Comparison of ENCODE assay signal across 12 mouse cellular contexts in genomic region chrX:166162773-166163172, GRCm38 (mm10). TPM values are rescaled to one million over a fixed set of nuclear protein-coding genes. Genes with fewer than 3 reads are reported as not detected.
A peak's percentile ranks its signal among the peaks of the same experiment; 100 is the strongest.
DNase-seq lines count a peak whose midpoint lies in the region; ATAC-seq lines count a peak whose summit lies in the region.
"Had no signal": no experiment of that assay in that cellular context is flagged by ENCODE, and none has a peak within 500 bp of the region (broad histone marks: within the 10 kb centered on the region; RNA-seq: fewer than 3 reads in every experiment).

No protein-coding gene starts in this region.

- H3K4me3 ChIP-seq in neural tube, embryonic 11.5 days (ENCODE audit: low read depth, low read length), result no peak overlapping the region
- no peak overlapping the region for H3K4me3 ChIP-seq in heart, embryonic 11.5 days (ENCODE audit: low read depth, low read length)
- H3K4me3 ChIP-seq: lung, embryonic 15.5 days had no signal

- WGBS in neural tube, embryonic 11.5 days, result 74% methylated on average over 4 of the region's 4 CpGs
- WGBS in heart, embryonic 11.5 days (ENCODE audit: insufficient replicate concordance), result 68% methylated on average over 4 of the region's 4 CpGs

- no peaks in the 10 kb centered on the region for H3K4me1 ChIP-seq in neural tube, embryonic 11.5 days (ENCODE audit: control insufficient read depth, insufficient read depth, low read length)
- H3K4me1 ChIP-seq in heart, embryonic 11.5 days (ENCODE audit: control insufficient read depth, insufficient read depth, low read length), result no peaks in the 10 kb centered on the region
- H3K4me1 ChIP-seq: lung, embryonic 15.5 days had no signal

- DNase-seq in kidney, adult 9 months, result peak; percentile 10
- no peak for DNase-seq in kidney, postnatal 36 days
- no peak for DNase-seq in neural tube, embryonic 11.5 days (ENCODE audit: low spot score)
- DNase-seq in neural tube, embryonic 10.5 days (ENCODE audit: extremely low spot score, low spot score), result no peak
- no peak for DNase-seq in urinary bladder, adult 2 months (ENCODE audit: low spot score)
- DNase-seq: adrenal gland, postnatal 36 days; cerebellum, adult 9-10 months; gastrocnemius, postnatal 10 days; heart, postnatal 10 days had no signal

- H3K27ac ChIP-seq in neural tube, embryonic 11.5 days (ENCODE audit: low read depth, low read length), result no peak overlapping the region
- no peak overlapping the region for H3K27ac ChIP-seq in heart, embryonic 11.5 days (ENCODE audit: low read depth, low read length)
- H3K27ac ChIP-seq: lung, embryonic 15.5 days had no signal

- peak; percentile 4; the same call in 1 of the 2 replicates for ATAC-seq in neural tube, embryonic 11.5 days (ENCODE audit: insufficient read depth, low FRiP score, low TSS enrichment)
- ATAC-seq in common myeloid progenitor, adult 5-6 weeks (replicated peaks; ENCODE audit: low read depth, poor library complexity, severe bottlenecking), result peak; percentile 71
- ATAC-seq in heart, embryonic 11.5 days (replicated peaks; ENCODE audit: insufficient number of reproducible peaks, low FRiP score, low TSS enrichment), result no peak

- H3K27me3 ChIP-seq in neural tube, embryonic 11.5 days (ENCODE audit: control insufficient read depth, insufficient read depth, low read length), result no peaks in the 10 kb centered on the region
- no peaks in the 10 kb centered on the region for H3K27me3 ChIP-seq in heart, embryonic 11.5 days (ENCODE audit: control insufficient read depth, insufficient read depth, low read length)
- H3K27me3 ChIP-seq: lung, embryonic 15.5 days had no signal

- no peaks in the 10 kb centered on the region for H3K9me3 ChIP-seq in neural tube, embryonic 11.5 days (ENCODE audit: control insufficient read depth, low read length)
- no peaks in the 10 kb centered on the region for H3K9me3 ChIP-seq in heart, embryonic 11.5 days (replicated peaks; ENCODE audit: control insufficient read depth, low read length)
- H3K9me3 ChIP-seq: lung, embryonic 15.5 days had no signal

- no peak overlapping the region for H3K4me2 ChIP-seq in neural tube, embryonic 11.5 days (ENCODE audit: low read depth)
- H3K4me2 ChIP-seq in heart, embryonic 11.5 days, result no peak overlapping the region
- H3K4me2 ChIP-seq: lung, embryonic 15.5 days had no signal

- H3K9ac ChIP-seq in neural tube, embryonic 11.5 days (ENCODE audit: low read length), result no peak overlapping the region
- H3K9ac ChIP-seq in heart, embryonic 11.5 days (ENCODE audit: low read depth, low read length), result no peak overlapping the region
- H3K9ac ChIP-seq: lung, embryonic 15.5 days had no signal

- H3K36me3 ChIP-seq in neural tube, embryonic 11.5 days (ENCODE audit: control insufficient read depth, insufficient read depth, low read length), result no peaks in the 10 kb centered on the region
- no peaks in the 10 kb centered on the region for H3K36me3 ChIP-seq in heart, embryonic 11.5 days (ENCODE audit: control insufficient read depth, insufficient read depth, low read length)
- H3K36me3 ChIP-seq: lung, embryonic 15.5 days had no signal

RNA-seq across cellular contexts. Expression of gene Gemin8, which starts 7.5 kb away (rescaled TPM):
- 15.0 and 15.4 TPM in 2 replicates for polyA plus RNA-seq in neural tube, embryonic 11.5 days (2014; fragmentation: Nextera tagmentation; extraction: Ambion mirVana)
- total RNA-seq in common myeloid progenitor, adult 5-6 weeks (2017), result 17.0 and 17.1 TPM in 2 replicates
- 8.8 and 9.1 TPM in 2 replicates for polyA plus RNA-seq in urinary bladder, adult 2 months (2012; rRNA removed)
- 9.3 and 11.7 TPM in 2 replicates for polyA plus RNA-seq in heart, embryonic 11.5 days (2014; fragmentation: Nextera tagmentation; extraction: Ambion mirVana)
